Mouse (Mus musculus): Measurements from ENCODE around the gene Gm21188.
"Not testable (repeated sequence)": the region's sequence is repeated elsewhere in the genome, so short reads cannot be mapped to it uniquely, and the experiment has no call there.

Gm21188 gene

DNA sequence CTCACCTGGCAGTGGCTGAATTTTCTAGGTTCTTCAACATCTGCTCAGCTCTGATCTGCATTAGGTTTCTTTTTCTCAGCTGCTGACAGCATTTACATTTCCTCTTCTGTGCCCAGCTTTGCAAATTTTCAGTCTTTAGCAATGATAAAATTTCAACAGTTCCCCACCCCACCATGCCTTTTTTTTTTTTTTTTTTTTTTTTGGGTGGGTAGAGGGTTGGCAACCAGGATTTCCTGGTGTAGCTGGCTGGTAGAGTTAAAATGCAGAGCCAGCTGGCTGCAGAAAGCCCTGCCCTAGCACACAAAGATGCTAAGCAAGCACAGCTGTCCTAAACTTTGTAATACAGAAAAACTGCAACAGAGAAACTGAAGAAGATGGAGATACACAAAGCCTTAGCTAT is at the start of gene Gm21188:
Gm21188 (minus strand) TSS at position 110 of the 400 bp plus-strand sequence.
- DNase-seq (ENCODE audit: low read depth in 1 of 2, low spot score in 2 of 2), result not testable (repeated sequence)

DNA sequence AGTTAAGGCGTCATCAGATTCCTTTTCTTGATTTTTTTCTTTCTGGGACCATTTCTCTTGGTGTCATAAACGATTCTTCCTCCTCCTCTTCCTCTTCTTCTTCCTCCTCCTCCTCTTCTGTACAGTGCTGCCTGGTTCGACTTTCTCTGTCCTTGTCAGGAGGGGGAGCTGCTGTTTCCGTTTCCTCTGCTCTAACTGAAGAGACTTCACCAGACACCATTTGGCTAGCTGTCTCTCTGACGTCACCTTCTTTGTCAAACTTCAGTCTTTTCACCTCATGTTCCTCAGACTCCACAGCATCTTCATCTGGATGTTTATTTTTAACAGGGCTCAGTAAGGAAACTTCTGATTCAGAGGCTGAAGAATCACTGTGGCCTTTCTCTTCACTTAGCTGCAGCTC is 47.3 kb upstream of the Gm21188 start:
- not testable (repeated sequence) for DNase-seq (ENCODE audit: low read depth in 1 of 2, low spot score in 2 of 2)

DNA sequence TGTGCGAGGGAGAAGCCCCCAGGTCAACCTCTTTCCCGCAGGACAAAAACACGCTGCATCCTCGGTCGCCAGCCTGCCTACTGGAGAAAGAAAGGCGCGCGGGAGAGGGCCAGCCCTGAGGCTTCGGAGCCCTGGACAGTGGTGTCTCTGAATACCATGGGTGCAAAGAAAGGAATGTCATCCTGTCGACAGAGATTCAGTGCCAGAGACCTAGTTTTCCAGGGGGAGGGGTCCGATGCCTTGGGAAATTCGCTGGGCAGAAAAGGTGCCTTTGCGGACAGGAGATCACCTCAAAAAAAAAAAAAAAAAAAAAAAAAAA is 44.9 kb upstream of the Gm21188 start:
- DNase-seq (ENCODE audit: low read depth in 1 of 2, low spot score in 2 of 2), result not testable (repeated sequence)

DNA sequence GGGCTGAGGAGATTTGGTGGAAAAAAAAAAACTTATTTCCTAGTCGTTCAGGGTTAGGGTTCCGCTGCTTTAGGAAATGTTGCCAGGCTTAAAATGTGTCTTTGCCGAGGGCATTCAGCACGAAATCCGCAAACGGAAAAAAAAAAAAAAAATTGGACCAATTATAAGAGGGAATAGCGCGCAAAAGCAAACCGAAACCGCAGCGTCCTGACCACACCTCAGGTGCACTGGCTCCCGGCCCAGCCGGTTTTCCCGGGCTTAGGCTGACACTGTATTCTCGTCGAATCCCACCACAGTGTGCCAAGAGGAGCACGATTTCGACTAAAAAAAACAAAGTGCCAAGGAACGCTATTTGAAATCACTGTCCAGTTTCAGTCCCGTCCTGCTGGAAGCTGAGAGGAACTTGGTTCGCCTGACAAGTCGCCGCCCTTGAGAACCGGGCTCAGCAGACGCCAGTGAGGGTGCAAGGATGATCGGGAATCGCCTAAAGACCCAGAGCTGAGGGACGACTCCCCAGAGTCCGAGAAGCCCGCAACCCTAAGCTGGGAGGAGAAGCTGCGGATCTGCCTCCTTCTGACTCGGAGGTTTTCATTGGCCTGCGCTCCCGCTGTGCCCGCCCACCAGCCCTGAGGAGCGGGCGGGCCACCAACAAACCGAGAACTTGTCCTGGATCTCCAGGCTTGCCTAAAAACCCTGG is 44.4 kb upstream of the Gm21188 start:
- not testable (repeated sequence) for DNase-seq (ENCODE audit: low read depth in 1 of 2, low spot score in 2 of 2)

DNA sequence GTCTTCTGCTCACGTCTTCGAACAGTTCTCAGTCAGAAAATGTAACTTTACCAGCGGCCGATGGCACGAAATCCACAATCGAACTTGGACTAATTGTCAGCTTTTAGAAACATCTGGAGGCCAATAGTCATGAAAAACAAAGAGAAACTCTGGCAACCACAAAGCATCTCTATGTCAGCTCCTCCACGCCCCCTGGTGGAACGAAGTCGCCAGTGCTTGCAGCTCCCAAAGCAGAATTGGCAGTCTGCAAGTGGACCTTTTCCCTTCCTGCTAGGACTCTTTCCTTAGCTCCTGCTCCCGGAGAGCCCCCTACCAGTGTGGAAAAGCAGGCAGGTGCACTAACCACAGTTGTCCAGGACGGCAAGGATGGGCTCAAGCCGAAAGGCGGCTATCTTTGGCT is 41.0 kb upstream of the Gm21188 start:
- not testable (repeated sequence) for DNase-seq (ENCODE audit: low read depth in 1 of 2, low spot score in 2 of 2)

DNA sequence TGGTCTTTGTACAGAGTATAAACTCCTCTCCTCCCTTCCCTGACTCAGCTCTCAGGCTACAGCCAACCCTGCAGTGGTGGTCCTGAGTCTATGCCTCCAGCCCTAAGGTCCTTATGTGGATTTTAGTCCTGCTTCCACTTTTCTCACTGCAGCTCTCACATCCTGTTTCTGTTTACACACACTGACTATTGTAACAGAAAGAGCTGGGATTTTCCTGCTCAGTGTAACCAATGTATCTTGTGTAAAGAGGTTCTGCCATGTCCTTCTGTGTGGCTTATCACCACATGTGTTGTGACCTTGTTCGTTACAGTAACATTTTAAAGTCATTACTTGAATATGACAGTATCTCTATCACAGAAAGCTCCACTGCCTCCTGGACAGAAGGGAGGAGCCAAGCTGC is 27.6 kb upstream of the Gm21188 start:
- DNase-seq (ENCODE audit: low read depth in 1 of 2, low spot score in 2 of 2), result not testable (repeated sequence)

DNA sequence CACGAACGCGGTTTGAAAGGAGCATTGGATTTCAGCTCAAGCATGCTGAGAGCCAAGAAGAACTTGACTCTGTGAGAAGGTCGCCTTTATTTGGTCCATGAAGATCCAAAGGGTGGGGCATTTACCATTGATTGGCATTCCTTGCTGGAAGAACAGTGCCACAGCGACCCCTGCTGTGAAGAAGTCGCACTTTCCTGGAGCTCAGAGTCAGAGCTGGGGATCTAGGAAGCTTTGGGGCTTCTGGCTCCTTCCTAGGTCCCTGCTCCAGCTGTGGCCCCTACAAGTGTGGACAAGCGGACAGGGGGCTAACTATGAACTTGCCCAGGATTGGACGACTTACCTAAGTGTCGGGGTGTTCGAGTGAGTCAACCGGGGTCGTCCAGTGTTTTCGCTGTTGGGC is 18.9 kb upstream of the Gm21188 start:
- DNase-seq (ENCODE audit: low read depth in 1 of 2, low spot score in 2 of 2), result not testable (repeated sequence)

DNA sequence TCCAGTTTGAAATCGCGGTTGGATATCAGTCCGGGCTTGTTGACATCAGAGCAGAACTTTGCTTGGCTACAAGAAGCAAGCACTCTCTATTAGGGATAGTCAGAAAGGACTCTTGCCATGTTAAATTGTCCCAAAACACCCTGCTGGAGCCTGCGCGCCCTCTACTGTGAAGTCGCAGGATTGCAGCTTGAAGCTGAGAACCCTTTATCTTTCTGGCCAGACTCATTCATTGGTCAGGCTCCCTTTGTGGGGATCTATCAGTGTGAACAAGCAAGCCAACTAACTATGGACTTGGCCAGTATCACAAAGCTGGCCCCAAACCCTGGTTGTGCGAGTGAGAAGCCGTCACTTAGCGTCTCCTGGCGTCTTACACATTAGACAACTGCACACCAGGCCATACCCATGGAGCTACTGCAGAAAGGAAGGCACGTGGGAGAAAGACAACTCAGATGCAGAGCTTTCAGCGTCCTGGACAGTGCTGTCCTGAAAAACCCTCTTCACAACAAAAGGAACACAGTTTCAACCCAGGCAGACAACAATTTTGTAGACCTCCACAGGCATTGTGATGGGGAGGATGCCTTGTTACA is 18.1 kb upstream of the Gm21188 start:
- DNase-seq (ENCODE audit: low read depth in 1 of 2, low spot score in 2 of 2), result not testable (repeated sequence)

DNA sequence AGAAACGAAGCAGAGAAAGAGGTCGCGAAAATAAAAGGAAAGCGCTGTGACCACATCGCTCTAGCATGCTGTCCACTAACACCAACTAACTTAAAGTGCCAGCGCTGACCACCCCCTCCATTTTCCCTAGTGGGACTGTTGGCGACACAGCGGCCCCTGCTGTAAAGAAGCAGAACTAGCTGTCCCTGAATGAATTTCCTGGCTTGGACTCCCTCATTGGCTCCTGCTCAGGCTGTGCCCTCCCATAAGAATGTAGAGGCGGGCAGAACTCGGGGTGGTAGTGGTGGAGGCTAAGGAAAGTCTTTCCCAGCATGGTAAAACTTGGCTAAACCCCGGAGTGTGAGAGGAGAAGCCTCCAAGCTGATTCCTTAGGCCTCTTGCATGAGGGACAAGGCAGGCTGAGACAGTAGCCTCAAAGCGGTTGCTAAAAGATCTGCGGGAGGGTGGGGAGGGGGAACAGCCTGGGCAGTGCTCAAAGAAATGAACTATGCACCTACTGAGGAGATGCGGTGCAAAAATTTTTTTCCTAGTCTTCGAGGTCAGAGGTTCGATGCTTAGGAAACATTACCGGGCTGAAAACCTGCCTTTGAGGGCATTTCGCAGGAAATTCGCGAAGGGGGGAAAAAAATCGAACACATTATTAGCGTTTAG is 11.6 kb upstream of the Gm21188 start:
- DNase-seq (ENCODE audit: low read depth in 1 of 2, low spot score in 2 of 2), result not testable (repeated sequence)

DNA sequence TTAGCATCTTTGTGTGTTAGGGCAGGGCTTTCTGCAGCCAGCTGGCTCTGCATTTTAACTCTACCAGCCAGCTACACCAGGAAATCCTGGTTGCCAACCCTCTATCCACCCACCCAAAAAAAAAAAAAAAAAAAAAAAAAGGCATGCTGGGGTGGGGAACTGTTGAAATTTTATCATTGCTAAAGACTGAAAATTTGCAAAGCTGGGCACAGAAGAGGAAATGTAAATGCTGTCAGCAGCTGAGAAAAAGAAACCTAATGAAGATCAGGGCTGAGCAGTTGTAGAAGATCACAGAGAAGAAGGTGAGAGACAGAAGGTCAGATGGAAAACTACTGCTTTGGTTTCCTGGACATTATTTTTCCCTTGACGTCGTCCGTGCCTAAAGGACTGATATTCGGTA is 10.9 kb upstream of the Gm21188 start:
- not testable (repeated sequence) for DNase-seq (ENCODE audit: low read depth in 1 of 2, low spot score in 2 of 2)

DNA sequence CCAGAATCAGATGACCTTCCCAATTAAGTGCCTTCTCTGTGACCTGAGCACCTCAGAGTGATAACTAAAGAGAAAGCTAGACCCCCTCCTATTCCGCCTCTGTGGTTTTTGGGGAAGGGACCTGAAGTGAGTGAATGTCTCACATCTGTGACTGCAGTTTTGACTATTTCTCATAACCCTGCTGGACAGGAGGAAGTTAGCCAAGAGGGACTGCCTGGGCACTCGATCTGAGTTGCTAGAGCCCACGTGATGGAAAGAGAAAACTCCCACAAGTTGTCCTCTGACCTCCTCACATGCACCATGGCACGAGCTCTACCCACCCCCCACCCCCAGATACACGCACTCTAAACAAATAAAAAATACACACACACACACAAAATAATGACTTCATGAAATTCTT is 3.4 kb downstream of the Gm21188 start:
- DNase-seq (ENCODE audit: low read depth in 1 of 2, low spot score in 2 of 2), result not testable (repeated sequence)

DNA sequence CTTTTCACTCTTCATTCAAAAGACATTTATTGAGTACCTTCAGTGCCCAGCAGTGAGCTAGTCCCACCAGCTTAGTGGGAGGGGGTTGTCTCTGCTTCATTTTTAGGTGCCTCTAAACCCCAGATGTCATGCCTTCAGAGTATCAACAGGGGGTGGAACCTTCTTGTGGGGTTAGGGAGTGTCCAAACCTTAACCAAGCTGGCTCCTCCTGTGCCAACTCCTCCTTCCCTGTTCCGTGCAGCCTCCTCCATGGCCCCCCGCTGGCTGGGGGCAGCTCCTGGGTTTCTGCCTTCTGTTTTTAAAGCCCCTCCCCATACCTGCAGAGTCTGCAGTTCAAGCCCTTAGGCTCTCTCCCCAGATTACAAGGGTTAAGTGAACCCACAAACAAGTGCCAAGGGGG is 3.8 kb downstream of the Gm21188 start:
- not testable (repeated sequence) for DNase-seq (ENCODE audit: low read depth in 1 of 2, low spot score in 2 of 2)

DNA sequence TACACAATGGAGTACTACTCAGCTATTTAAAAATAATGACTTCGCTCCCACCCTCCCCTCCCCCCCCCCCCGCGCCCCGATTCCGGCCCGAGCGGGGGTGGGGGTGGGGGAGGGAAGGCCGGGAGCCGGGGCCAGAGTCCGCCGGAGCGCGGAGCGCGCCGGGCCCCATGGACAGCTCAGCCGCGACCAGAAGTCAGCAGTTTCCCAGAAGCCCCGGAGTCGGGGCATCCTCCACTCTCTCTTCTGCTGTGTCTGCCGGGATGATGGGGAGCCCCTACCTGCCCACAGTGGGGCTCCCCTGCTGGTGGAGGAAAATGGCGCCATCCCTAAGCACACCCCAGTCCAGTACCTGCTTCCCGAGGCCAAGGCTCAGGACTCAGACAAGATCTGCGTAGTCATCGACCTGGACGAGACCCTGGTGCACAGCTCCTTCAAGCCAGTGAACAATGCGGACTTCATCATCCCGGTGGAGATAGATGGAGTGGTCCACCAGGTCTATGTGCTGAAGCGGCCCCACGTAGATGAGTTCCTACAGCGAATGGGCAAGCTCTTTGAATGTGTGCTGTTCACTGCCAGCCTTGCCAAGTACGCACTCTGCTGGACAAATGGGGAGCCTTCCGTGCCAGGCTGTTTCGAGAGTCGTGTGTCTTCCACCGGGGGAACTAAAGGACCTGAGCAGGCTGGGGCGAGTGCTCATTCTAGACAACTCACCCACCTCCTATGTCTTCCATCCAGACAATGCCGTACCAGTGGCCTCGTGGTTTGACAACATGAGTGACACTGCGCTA is 5.4 kb downstream of the Gm21188 start:
- DNase-seq (ENCODE audit: low read depth in 1 of 2, low spot score in 2 of 2), result not testable (repeated sequence)

DNA sequence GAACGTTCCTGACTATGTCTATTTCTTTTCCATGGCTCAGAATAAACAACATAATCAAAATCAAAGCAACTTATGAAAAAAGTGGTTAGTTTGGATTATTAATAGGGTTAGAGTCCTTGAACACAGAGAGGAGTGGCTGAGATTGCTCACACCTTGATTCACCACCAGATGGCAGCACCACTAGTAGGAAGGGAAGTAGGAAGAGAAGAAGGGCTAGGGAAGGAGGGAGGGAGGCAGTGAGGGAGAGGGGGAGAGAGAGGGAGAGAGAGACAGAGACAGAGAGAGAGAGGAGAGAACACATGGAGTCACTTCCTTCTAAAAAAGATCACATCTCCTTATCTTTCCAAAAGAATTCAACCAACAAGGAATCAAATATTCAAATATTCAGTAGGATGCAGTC is 10.8 kb downstream of the Gm21188 start:
- DNase-seq (ENCODE audit: low read depth in 1 of 2, low spot score in 2 of 2), result not testable (repeated sequence)

DNA sequence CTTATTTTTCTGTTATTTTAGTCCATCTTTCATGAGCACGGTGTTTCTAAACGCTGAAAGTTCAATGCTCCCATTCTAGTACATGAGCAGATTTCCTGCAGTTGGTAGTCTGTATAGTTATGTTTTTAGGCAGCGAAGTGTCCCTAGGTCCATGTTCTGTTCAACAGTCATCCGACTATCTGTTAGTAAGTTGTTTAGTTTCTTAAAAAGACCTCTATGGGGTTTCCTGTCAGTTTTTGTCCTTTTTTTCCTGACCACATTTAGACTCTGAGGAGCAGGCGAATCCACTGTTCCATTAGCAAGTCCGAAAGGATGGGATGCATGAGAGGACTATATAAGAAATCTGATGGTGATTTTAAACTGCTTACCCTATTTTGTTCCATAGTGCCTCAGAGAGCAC is 14.1 kb downstream of the Gm21188 start:
- DNase-seq (ENCODE audit: low read depth in 1 of 2, low spot score in 2 of 2), result not testable (repeated sequence)

DNA sequence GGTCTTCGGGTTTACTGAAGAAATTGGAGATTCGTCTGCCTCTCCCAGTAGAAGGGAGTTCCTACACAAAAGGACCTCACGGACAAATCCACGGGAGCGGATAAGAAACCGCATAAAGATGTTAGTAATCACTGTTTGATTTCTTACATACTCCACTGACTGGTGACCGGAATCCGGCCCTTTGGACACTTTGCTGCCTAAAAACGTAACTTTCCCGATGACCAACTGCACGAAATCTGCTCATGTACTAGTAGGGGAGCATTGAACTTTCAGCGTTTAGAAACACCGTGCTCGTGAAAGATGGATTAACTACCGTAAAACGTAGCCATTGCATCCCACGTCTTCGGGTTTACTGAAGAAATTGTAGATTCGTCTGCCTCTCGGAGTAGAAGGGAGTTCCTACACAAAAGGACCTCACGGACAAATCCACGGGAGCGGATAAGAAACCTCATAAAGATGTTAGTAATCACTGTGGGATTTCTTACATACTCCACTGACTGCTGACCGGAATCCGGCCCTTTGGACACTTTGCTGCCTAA is 15.3 kb downstream of the Gm21188 start:
- not testable (repeated sequence) for DNase-seq (ENCODE audit: low read depth in 1 of 2, low spot score in 2 of 2)

DNA sequence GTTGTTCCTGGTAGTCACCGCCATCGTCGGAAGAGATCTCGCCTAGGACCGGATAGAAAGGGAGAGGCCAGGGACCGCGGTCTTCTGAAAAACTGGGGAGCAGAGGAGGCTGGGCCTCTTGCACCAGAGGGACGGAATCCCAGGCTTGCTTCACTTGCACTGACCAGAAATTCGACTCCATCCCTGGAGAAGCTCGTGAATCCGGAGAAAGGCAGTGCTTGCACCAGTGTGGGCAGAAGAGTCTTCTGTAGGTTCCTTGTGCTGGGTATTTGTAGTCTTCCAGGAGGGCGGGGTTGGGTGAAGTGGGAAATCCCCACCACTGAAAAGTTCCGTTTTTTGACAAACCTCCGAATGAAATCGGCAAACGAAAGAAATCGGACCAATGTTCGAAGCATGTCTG is 16.8 kb downstream of the Gm21188 start:
- DNase-seq (ENCODE audit: low read depth in 1 of 2, low spot score in 2 of 2), result not testable (repeated sequence)

DNA sequence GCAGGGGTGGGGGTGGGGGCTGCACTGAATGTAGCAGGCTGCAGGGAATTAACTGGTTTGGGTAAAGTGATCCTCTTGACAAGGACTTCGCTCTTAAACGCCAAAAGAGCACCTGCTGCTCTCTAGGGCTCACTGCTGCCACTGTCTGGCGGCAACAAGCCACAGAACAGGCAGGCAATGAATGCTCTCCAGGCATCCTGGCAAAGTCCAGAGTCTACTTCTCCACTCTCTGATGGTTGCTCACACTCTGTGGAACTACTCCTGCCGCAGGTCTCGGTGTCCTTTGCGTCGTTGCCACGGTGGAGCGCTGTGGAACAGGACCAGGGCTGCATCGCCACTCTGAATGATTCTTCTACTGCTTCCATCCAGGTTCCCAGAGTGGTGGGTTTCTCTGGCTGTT is 17.4 kb downstream of the Gm21188 start:
- not testable (repeated sequence) for DNase-seq (ENCODE audit: low read depth in 1 of 2, low spot score in 2 of 2)

DNA sequence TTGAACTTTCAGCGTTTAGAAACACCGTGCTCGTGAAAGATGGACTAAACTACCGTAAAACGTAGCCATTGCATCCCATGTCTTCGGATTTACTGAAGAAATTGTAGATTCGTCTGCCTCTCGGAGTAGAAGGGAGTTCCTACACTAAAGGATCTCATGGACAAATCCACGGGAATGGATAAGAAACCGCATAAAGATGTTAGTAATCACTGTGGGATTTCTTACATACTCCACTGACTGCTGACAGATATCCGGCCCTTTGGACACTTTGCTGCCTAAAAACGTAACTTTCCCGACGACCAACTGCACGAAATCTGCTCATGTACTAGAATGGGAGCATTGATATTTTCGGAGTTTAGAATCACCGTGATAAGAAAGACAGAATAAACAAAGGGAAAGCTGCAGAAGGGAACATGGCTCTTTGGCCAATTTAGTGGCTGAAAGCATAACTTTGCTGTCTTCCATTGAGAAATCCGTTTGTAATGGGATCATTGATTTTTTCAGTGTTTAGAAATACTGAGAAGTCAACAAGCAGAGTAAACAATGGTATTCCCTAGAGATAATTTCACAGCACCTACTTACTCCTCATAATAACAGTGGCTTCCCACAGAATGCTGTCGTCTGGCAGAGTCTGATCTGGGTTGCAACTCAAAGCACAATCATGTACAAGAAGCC is 18.3 kb downstream of the Gm21188 start:
- DNase-seq (ENCODE audit: low read depth in 1 of 2, low spot score in 2 of 2), result not testable (repeated sequence)

DNA sequence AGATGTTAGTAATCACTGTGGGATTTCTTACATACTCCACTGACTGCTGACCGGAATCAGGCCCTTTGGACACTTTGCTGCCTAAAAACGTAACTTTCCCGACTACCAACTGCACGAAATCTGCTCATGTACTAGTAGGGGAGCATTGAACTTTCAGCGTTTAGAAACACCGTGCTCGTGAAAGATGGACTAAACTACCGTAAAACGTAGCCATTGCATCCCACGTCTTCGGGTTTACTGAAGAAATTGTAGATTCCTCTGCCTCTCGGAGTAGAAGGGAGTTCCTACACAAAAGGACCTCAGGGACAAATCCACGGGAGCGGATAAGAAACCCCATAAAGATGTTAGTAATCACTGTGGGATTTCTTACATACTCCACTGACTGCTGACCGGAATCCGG is 20.3 kb downstream of the Gm21188 start:
- peak in 1 of 2 experiments; percentile 39 for DNase-seq (ENCODE audit: low read depth in 1 of 2, low spot score in 2 of 2)

DNA sequence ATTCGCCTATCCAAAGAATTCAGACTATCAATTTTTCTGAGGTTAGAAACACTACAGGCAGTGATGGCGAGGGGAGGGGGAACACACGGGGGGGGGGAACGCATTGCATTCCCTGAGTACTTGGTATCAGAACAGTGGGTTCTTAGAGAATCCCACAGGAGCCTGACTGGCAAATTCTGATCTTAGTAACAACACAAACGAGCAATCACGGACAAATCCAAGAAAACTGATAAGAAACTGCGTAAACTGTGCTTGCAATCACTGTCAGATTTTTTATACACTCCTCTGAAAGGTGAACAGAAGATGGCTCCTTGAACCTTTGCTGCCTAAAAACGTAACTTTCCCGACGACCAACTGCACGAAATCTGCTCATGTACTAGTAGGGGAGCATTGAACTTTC is 24.6 kb downstream of the Gm21188 start:
- not testable (repeated sequence) for DNase-seq (ENCODE audit: low read depth in 1 of 2, low spot score in 2 of 2)
